Mouse (Mus musculus) gonadal fat pad, adult 2 months (tissue): ENCODE measurements around the gene Camk2b. TPM values are rescaled to one million over a fixed set of nuclear protein-coding genes. Genes with fewer than 3 reads are reported as not detected.
"Not testable (repeated sequence)": the region's sequence is repeated elsewhere in the genome, so short reads cannot be mapped to it uniquely, and the experiment has no call there.

ENCODE experiments used
- DNase-seq: peaks from one replicate; pipeline ENCODE4 v3.0.0-alpha.2; 2012; ENCODE audit warnings: low read depth
- polyA plus RNA-seq: library from polyadenylated mRNA; depleted of rRNA; stranded (reverse); fragments of >200 nt; gene quantifications from 2 replicates; pipeline ENCODE4 v1.2.3, GENCODE M21; 2012; rRNA removed

Gene Camk2b
- polyA plus RNA-seq, 1 experiment, result 1.2 TPM

GRCm38 (mm10) chr11:5945096-5945495, 121.1 kb downstream of the Camk2b start:
- DNase-seq, result no peak

GRCm38 (mm10) chr11:5942966-5943365, 123.2 kb downstream of the Camk2b start:
- no peak for DNase-seq

- DNase-seq, result not testable (repeated sequence)
These were observed 131.6 kb downstream of the Camk2b start for GRCm38 (mm10) chr11:5934531-5934930.

GRCm38 (mm10) chr11:5931947-5932346, 134.2 kb downstream of the Camk2b start:
- DNase-seq, result not testable (repeated sequence)

- DNase-seq, result no peak
These were observed 135.6 kb downstream of the Camk2b start for GRCm38 (mm10) chr11:5930578-5930977.

- DNase-seq, result no peak
These were observed 139.4 kb downstream of the Camk2b start for GRCm38 (mm10) chr11:5926696-5927220.

GRCm38 (mm10) chr11:5924699-5925098, 141.5 kb downstream of the Camk2b start:
- no peak for DNase-seq

GRCm38 (mm10) chr11:5920323-5920960, 145.7 kb downstream of the Camk2b start:
- no peak for DNase-seq

Other genes starting within 250 kb of the Camk2b start
- gene Polm, start 228.3 kb downstream of the Camk2b start, polyA plus RNA-seq, result 21.6 and 22.7 TPM in 2 replicates
- 73.9 and 92.9 TPM in 2 replicates for gene Aebp1, start 204.4 kb downstream of the Camk2b start, polyA plus RNA-seq
- 96.7 and 101 TPM in 2 replicates for gene Pold2, start 188.1 kb downstream of the Camk2b start, polyA plus RNA-seq
- gene Myl7, start 167.6 kb downstream of the Camk2b start, polyA plus RNA-seq, result 0.61 and 0.92 TPM in 2 replicates
- 2.1 and 2.4 TPM in 2 replicates for gene Gck, start 116.3 kb downstream of the Camk2b start, polyA plus RNA-seq
- 76.3 and 87.6 TPM in 2 replicates for gene Ykt6, start 110.7 kb downstream of the Camk2b start, polyA plus RNA-seq
- 0.16 and 0.19 TPM in 2 replicates for gene A730071L15Rik, start 133.7 kb upstream of the Camk2b start, polyA plus RNA-seq
- 43.6 and 52.5 TPM in 2 replicates for gene Nudcd3, start 134.1 kb upstream of the Camk2b start, polyA plus RNA-seq
- 2.0 and 3.0 TPM in 2 replicates for gene Npc1l1, start 163.8 kb upstream of the Camk2b start, polyA plus RNA-seq
- 41.9 and 47.6 TPM in 2 replicates for gene Ddx56, start 201.4 kb upstream of the Camk2b start, polyA plus RNA-seq
- 254 and 312 TPM in 2 replicates for gene Tmed4, start 208.5 kb upstream of the Camk2b start, polyA plus RNA-seq
- gene Ogdh, start 225.3 kb upstream of the Camk2b start, polyA plus RNA-seq, result 141 and 207 TPM in 2 replicates